In genomic region chr10:115623956-115624671, GRCm38 (mm10) we compare ENCODE assay signal across 8 mouse cellular contexts. TPM values are rescaled to one million over a fixed set of nuclear protein-coding genes. Genes with fewer than 3 reads are reported as not detected.
DNase-seq lines count a peak whose midpoint lies in the region; ATAC-seq lines count a peak whose summit lies in the region.
"Had no signal": no experiment of that assay in that cellular context is flagged by ENCODE, and none has a peak within 500 bp of the region (broad histone marks: within the 10 kb centered on the region; RNA-seq: fewer than 3 reads in every experiment).

No protein-coding gene starts in this region.

- H3K36me3 ChIP-seq in forebrain, embryonic 15.5 days: no peaks in the 10 kb centered on the region
- H3K36me3 ChIP-seq: neural tube, embryonic 12.5 days had no signal

- H3K27me3 ChIP-seq in forebrain, embryonic 15.5 days: peaks cover 3% of the 10 kb centered on the region; the same call in 1 of the 2 replicates
- H3K27me3 ChIP-seq: neural tube, embryonic 12.5 days had no signal

- H3K27ac ChIP-seq in forebrain, embryonic 15.5 days (replicated peaks): no peak overlapping the region
- H3K27ac ChIP-seq: neural tube, embryonic 12.5 days had no signal

- H3K9ac ChIP-seq in forebrain, embryonic 15.5 days (replicated peaks): no peak overlapping the region; the same call in 1 of the 2 replicates
- H3K9ac ChIP-seq: neural tube, embryonic 12.5 days had no signal

- peak; percentile 83 for ATAC-seq in forebrain, embryonic 15.5 days (replicated peaks)

- H3K9me3 ChIP-seq in forebrain, embryonic 15.5 days: no peaks in the 10 kb centered on the region
- H3K9me3 ChIP-seq: neural tube, embryonic 12.5 days had no signal

- H3K4me1 ChIP-seq in forebrain, embryonic 15.5 days: peaks cover 9% of the 10 kb centered on the region
- H3K4me1 ChIP-seq: neural tube, embryonic 12.5 days had no signal

- no peak overlapping the region for H3K4me3 ChIP-seq in forebrain, embryonic 15.5 days
- H3K4me3 ChIP-seq: neural tube, embryonic 12.5 days had no signal

- H3K4me2 ChIP-seq in forebrain, embryonic 15.5 days (replicated peaks): peak overlapping the region; percentile 14
- H3K4me2 ChIP-seq: neural tube, embryonic 12.5 days had no signal

- intact Hi-C loops in left cerebral cortex, postnatal 36 days (cut with DNase I): no loop called here

- peak; percentile 15 for DNase-seq in left cerebral cortex, adult 11 months (ENCODE audit: low spot score)
- no peak for DNase-seq in left cerebral cortex, postnatal 36 days (ENCODE audit: low spot score in 2 of 2)
- DNase-seq in layer of hippocampus, adult 11-12 months (ENCODE audit: low spot score): peak; percentile 17
- DNase-seq in lung, postnatal 14 days: peak; percentile 64
- peak; percentile 24 for DNase-seq in thymus, postnatal 4 days
- no peak for DNase-seq in ovary, postnatal 10 days (ENCODE audit: low spot score)

- WGBS in forebrain, embryonic 15.5 days: 19% methylated on average over 15 of the region's 15 CpGs

RNA-seq across cellular contexts. Expression of gene Lgr5, which starts 36.5 kb away (rescaled TPM):
- total RNA-seq in left cerebral cortex, postnatal 36 days (2021): 1 to 10 TPM; 3.6 to 6.6 TPM
- polyA plus RNA-seq in forebrain, embryonic 15.5 days (2015; fragmentation: Nextera tagmentation; extraction: Ambion mirVana): 0.39 and 0.41 TPM in 2 replicates

RNA-seq across cellular contexts. Expression of gene A930009A15Rik, which starts 54.3 kb away (rescaled TPM):
- total RNA-seq in left cerebral cortex, postnatal 36 days (2021): under 1 TPM; 0.32 to 0.41 TPM
- polyA plus RNA-seq in forebrain, embryonic 15.5 days (2015; fragmentation: Nextera tagmentation; extraction: Ambion mirVana): not detected in 2 replicates

Comparison
In these comparisons a context has a peak if more than half of its experiments do, and no peak if none do; other contexts are left out.
1. DNase-seq: peak in left cerebral cortex, adult 11 months (single experiment), layer of hippocampus, adult 11-12 months (single experiment), lung, postnatal 14 days (single experiment) and thymus, postnatal 4 days (single experiment); none in left cerebral cortex, postnatal 36 days (0 of 2) and ovary, postnatal 10 days (single experiment).